Mouse (Mus musculus) urinary bladder, postnatal 25 days (tissue): ENCODE results near the gene Rbpj.
A peak's percentile ranks its signal among the peaks of the same experiment; 100 is the strongest.

ENCODE experiments used
- DNase-seq: peaks from one replicate; pipeline ENCODE4 v3.0.0; 2022; ENCODE audit warnings: low spot score

Rbpj gene

DNA sequence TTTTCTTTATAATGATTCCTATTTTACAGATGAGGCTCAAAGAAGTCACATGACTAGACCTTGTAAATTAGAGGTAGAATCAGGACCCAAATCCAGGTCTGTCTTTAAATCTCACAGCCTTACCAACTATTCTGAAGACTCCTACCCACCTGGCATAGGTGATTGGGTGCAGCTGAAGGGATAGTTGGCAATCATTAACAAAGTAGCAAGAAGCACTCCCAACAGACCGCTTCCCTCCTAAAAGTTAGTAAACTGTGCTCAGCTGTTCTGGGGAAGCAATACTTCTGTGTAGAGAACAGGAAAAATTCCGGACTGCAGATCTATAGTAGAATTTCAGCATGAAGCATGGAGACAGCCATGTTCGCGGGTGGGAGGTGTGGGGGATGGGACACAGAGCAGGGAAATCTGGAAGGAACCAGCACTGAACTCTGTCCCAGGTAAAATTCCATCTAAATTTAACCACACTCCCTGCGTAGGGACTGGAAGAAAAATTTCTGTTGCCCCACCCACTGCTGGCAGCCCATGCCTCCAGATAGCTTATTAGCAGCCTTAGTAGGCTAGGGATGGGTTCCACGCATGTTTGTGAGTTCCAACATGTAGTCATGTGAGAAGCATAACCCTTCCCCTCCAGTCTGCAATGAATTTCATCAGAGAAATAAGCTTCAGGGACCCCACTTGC lies 3.3 kb downstream of the Rbpj start:
- DNase-seq: no peak

DNA sequence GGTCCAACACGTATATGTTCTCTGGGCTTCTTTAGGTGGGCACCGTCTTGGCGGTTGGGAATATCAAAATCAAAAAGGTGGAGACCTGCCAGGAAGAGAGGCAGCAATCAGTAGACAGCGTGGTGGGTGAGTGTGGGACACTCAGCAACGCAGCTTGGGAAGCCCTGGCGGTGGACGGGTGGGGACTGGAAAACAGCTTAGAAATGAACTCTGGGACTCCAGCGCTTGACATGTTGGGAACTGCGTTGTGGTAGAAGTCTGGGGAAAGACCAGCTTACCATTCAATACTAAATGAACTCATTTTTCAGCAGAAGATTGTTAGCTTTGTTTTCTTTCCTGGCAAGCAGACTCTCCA lies 3.8 kb downstream of the Rbpj start:
- no peak for DNase-seq

DNA sequence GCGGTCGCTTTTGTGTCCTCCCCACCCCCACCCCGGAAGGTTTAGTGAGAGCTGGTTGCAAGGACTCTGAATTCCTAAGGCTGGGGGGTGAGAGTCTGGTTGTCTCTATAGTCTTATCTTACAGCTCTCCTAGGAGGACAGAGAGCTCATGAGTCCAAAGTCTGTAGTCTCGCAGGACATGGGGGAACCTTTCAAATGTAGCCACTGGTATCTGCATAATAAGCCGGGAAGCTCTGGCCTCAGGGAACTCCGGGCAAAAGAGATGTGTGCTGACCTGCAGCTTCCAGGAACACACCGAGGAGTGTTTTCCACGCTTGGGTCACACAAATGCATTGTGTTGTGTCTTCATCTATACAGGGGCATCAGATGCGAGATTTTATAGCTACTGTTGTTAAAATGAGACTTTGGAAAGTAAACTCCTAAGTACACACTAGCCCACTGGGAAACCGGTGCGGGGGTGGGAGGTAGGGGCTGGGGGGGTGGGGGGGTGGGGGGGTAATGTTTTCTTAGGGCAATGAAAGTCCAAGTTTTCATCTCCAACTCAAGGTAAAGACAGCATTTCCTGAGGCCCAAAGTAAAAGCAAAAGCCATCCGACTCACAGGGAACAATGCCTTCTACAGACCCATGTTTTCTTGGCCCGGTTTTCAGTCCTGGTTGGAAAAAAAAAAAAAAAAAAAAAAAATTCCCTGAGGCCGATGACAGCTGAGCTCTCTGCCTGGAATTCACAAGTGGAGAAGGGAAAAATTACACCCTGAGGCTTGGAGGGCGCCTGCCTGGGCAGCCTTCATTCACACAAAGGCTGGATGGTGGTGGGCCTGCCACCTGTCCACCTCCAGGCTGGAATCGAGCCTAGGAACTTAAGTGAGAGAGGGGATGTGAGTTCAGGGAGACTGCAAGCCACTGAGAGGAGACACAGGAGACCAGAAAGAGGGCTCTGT lies 4.5 kb downstream of the Rbpj start:
- no peak for DNase-seq

DNA sequence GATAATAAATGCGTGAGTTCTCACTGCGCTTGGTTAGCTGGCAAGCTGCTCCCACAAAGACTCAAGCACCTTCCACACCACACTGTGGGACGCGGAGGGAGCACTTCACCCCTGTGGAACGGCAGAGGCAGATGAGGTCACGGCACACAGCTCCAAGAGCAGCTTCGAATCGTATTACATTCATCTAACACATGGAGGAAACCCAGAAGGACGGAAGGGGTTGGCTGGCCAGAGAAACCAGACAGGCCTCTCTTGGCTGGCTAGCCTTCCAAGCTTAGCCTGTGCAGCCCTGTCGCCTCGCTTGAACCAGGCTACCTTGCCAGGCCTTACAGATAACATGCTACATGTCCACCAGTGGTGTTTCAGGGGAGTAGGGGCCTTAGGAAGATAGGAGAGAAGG lies 6.5 kb downstream of the Rbpj start:
- DNase-seq: no peak

DNA sequence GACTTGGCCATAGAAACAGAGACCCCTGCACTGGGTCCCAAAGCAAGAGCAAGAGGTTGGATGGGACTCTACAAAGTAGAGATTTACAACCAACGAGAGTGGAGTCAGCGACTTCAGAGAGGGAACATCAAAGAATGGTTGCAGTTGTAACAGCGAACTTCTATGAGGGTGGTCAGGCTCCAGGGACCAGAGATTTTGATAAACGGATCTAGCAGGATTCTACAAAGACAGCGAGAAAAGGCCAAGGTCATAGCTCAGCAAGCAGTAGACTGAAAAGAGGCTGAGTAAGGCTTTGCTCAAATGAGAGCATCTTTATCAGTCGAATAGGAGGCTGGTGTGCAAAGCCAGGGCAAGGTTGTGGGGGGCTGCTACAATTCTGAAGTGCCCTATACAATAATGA lies 13.2 kb downstream of the Rbpj start:
- DNase-seq: no peak

DNA sequence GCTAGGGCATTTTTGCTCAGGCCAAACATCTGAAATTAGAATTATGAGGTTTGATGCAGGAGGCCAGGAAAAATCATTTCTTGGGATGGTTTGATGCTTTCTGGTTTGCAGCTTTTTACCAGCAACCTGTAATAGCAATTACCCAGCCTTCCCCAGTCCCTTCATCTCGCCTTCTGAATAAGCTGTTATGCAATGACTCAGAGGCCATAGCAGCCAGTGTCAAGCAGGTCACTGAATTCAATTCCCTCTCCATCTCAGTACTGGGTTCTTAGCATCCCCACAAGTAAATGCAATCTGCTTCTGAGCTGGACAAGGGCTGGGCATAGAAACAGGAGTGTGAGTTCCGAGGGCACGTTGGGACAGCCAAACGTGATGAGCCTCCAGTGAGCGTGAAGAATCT lies 13.9 kb downstream of the Rbpj start:
- DNase-seq: no peak

DNA sequence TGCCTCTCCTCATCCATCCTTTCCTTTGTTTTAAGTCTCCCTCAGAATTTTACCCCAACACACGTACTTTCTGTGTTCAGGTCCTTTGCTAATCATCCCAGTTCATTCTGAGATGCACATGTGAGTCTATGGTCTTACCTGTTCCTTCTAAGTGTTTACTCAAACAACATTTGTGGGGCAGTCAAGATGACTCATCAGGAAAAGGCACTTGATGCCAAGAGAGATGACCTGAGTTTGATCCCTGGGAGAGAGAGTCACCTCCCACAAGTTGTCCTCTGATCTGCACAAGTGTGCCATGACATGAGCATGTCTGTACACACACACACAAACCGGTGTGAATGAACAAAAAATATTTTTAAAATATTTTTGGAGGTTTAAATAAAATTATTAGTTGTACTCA lies 15.1 kb downstream of the Rbpj start:
- no peak for DNase-seq

DNA sequence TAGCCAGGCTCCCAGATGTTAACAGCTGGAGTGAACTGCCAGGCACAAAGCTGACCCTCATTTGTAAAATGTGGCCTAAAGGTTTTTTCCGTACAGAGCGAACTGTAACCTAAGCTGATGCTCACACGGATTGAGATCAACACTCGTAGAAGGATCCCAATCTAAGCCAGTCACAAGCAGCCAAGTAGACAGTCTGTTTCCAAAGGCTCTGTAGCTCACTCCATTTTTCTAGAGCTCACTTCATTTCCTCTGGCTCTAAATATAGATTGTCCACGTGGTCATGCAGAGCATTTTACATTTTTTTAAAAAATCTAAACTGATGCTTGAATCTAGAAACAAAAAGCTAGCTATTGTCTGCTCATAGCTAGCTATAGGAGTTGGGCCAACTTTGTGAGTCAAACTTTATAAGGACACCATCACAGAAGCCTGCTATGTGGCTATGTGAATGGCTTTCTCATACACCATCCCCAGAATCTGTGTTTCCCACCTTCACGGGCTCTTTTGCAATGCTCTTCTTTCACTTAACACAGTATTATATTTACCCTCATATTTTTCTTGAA lies 19.2 kb downstream of the Rbpj start:
- DNase-seq: no peak

DNA sequence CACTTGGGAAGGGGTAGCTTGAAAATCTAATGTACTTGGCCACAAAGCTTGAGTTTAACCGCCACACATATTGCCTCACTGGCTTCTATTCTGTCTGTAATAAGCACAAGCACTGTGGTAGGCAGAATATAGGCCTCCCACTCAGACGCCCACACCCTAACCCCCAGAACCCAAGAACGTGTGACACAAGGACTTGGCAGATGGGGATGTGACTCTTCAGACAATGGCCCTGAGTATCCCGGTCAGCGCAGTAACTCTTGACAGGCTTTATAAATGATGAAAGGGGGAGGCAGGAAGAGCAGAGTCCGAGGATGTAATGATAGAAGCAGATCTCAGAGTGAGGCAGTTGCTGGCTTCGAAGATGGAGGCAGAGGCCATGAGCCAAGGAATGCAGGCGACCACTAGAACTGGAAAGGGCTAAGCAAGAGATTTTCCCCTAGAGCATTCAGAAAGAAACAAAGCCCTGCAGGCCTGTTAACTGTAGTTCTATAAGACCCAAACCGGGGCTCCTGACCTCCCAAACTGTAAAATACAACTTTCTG lies 20.1 kb downstream of the Rbpj start:
- DNase-seq: no peak

DNA sequence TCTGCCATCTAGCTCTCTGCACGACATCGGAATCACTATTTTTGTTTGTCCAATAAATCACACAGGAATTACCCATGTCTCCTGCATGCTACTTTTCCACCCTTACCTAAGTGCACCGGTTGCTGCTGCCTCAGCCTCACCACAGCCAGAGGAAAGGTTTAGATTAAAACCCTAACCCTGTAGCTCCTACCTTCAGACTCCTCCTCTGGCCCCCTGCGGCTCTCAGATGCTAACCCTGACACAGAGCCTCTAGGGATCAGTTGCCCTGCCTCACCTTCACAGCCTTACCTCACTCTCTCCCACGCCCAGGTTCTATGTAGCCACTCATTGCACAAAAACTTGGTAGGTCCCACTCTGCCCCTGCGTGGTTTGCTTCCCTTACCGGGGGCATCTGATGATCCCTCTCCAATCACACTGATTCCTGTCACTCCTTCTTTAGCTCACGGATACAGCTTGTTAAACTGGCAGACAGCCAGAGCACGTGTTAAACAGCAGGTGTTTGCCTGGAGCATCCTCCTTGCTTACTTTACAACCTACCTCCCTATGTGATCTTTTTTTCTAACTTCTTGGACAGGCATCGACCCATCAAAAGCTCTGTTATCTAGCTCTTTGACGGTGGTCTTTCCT lies 21.1 kb downstream of the Rbpj start:
- DNase-seq: no peak

DNA sequence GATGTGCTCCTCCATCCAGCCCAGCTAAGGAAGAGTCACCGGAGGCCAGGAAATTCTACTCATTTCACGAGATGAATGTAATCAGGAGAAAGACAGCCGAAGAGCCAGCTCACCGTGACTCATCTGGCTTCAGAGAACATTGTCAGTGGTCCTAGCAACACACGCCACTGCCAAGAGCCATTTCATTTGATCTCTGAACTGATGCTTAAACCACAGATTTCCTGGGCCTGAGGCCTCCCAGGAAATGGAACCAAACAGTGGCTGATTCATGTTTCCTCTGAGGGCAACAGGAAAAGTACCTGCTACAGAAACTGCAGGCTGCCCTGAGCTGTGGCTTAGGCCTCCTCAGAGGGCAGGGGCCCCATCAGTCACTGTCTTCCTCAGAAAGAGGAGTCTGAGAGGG lies 24.7 kb downstream of the Rbpj start:
- peak; percentile 33 for DNase-seq

DNA sequence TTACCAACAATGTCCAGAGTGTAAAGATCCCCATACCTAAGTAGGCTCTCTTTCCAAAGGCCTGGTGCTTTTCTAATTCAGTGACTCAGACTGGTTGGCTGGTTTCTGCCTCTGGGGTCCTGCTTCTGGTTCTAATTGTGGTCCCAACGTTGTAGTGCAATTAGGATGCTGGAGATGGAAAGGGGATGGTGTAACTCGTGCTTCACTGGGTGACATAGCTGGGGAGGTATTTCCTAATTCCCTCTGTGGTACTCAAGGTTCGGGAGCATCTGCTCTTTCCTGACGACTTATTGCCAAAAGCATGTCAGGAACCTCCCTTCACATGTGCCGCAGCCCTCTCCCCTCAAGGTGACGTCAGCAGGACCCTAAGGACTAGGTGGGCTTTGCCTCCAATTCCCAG lies 27.8 kb downstream of the Rbpj start:
- no peak for DNase-seq

DNA sequence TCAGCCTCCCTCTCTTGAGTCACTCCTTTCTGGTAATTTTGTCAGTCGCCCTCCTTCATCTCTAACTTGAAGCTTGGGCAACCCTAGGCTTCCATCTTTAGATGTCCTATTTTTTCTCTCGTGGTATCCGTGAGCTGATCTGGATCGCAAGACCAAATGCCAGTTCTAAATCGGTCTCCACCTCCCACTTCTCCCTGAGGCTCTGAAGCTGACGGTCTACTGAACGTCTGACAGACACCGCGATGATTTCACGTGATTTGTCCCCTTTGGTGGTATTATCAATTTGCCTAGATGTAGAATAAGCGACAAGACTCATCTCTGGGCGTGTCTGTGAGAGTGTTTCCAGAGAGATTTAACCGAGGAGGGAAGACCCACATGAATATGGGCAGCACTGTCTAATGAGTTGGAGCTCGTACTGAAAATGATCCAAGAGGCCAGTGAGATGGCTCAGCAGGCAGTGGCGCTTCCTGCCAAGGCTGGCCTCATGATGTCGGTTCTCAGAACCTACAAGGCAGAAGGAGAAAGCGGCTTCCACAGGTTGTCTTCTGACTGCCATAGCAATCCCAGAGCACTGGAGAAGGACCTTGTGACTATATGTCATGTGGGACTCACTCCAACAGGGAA lies 28.7 kb downstream of the Rbpj start:
- DNase-seq: no peak

DNA sequence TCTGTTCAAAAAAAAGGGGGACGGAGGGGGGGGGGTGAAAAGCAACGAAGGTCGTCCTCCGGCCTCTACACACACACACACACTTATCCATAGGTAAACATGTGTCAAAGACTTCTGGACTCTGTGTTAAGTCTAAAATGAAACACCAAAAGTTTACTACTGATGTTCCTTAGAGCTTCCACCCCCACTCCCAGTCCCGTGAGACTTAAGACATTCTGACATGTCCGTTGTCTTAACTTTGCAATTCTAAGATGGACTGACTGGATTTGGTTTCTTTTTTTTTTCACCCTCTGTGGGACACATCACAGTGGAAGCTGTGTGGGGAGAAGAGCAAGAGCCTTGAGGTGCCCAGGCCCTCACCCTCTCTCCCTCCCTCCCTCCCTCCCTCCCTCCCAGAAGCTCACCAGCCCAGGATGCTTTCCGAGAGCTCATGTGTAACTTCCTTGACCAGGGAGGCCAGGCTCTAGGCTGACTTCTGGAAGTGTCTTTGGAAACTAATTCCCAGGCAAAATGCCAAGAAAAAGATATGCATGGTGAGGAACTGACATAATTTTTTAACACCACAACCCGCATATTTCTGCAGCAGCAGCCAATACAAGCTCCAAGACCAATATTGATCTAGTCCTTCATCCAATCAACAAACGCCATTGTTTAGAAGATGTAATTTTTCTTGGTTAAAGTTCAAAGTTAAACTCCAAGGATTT lies 31.0 kb downstream of the Rbpj start:
- DNase-seq: no peak

DNA sequence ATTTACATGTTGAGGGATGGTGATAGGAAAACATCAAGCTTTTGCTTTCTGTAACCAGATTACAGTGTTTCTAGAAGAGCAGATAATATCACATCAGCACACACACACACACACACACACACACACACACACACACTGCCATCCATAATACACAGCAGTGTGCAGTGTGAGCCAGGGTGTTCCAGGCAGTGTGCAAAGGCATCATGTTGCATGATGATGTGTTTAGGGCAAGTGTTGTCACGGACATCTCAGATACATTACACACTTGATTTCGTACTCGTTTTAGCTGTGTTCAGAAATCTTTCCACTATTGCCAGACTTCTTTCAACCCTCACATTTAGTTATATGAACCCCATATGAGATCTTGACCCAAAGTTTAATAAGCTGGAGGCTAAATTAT lies 33.6 kb downstream of the Rbpj start:
- no peak for DNase-seq

DNA sequence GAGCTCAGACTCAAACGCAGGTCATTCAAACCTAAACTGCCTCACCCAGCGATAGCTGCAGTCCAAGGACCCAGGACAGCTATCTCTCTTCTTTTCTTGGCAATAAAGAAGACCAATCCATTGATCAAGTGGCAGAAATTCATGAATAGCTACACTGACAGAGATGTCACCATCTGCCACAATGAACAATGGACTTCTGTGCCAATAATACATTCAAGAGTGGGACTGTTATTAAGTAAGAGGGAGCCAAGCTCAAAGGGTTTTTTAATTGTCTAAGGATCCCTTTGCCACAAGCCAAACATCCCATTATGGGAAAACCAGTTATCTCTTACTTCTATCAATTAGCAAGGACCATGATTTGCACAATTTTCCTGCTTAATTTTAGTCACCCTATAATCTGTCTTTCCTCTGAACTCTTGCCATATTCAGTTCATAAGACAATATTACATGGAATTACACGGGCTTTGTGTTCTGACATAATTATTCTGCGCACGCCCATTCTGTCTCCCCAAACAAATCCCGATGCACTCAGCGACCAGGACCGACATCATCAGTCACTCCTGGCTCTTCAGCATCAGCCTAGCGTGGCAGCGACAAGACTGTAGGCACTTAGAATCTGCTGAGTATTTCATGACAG lies 34.7 kb downstream of the Rbpj start:
- no peak for DNase-seq

DNA sequence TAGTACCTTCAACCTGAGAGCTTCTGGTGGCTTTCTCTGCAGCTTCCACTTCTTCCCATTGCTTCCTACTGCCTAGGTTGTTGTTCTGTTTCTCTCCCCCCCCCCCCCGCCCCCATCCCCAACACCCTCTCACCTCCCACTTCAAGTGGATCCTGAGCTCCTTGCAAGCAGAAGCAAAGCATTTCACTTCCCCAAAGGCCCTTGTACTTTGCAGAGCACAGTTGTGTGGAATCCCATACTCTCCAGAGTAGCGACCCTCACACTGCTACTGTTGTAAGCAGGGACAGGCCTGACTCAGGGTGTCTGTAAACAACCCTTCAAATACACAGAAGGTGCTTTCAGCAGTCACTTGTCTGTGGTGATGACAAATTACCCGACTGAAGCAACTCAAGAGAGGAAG lies 37.3 kb downstream of the Rbpj start:
- no peak for DNase-seq

DNA sequence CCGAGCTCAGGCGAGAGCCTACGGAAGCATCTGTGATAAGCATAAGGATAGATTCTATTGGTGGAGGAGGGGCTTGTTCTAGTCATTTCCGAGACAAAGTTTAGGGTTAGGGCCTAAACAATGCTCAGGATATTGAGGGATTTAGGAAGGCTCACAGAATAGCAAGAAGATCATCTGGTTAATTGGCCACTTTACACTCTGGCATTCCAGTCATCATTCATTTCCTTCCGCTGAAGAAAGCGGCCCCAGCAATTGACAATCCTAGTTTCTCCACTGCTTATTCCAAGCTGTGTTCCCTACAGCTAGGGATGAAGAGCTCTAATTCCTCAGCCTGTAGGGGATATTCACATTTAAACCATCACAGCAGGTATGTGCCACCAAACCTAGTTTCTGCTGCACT lies 39.8 kb downstream of the Rbpj start:
- no peak for DNase-seq

DNA sequence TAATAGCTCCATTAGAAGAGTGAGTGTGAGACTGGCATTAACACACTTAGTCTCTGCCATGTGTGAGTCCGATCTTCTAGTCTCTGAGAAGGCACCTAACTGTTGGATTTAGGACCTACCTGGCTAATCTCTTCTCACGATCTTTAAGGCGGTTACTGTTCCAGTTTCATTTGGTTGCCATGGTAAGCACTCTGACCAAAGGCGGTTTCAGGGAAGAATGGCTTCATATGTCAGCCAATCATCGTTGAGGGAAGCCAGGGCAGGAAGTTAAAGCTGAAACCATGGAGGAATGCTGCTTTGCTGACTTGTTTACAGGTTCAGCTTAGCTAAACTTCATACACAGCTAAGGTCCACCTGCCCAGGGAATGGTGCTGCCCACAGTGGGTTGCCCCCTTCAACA lies 41.4 kb downstream of the Rbpj start:
- no peak for DNase-seq

DNA sequence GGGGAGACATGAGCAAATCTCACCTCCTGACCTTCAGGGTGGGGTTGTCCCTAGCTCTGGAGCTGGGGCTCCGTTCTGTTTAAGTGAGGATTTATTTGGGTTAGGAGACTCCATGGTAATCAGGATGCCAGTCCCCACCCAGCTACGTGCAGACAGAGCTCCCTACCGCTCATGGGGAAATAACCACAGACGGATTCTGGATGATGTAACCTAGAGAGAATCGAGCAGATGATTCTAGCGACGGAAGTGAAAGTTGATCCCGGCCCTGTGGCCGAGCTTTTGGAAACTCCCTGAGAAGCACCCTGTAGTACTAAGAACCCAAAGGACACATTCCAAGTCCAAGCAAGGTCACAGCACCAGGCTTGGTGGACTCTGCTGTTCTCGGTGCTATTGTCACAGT lies 43.5 kb downstream of the Rbpj start:
- no peak for DNase-seq

DNA sequence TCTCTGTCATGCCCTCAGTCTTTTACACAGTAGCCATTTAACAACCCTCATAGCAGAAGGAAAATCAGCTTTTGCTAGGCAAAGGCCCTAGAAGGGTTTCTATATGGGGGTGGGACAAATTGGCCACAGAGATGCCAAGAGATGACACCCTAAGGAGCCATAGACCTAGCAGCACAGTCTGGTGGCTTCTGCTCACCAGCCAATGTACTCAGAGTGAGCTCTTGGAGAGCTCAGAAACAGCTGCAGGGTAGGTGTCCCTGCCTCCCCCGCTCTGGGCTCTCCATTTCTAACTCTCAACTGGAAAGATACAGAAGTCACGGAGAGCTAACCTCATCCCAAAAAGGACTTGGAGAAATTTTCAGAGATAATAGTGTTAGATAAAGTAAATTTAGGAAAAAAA lies 44.0 kb downstream of the Rbpj start:
- no peak for DNase-seq
